Mouse (Mus musculus): ENCODE results near the gene Gimap7.
A peak's percentile ranks its signal among the peaks of the same experiment; 100 is the strongest.
"Not testable (repeated sequence)": the region's sequence is repeated elsewhere in the genome, so short reads cannot be mapped to it uniquely, and the experiment has no call there.

Gimap7 gene

GRCm38 (mm10) chr6:48718455-48718854 lies at the start of gene Gimap7, which contains the start of gene Gm28053:
TSS of gene Gimap7 (plus strand) at chr6:48718621.
TSS of gene Gm28053 (plus strand) at chr6:48718607.
- peak; percentile 72 for DNase-seq (ENCODE audit: low read depth, low spot score)

DNA sequence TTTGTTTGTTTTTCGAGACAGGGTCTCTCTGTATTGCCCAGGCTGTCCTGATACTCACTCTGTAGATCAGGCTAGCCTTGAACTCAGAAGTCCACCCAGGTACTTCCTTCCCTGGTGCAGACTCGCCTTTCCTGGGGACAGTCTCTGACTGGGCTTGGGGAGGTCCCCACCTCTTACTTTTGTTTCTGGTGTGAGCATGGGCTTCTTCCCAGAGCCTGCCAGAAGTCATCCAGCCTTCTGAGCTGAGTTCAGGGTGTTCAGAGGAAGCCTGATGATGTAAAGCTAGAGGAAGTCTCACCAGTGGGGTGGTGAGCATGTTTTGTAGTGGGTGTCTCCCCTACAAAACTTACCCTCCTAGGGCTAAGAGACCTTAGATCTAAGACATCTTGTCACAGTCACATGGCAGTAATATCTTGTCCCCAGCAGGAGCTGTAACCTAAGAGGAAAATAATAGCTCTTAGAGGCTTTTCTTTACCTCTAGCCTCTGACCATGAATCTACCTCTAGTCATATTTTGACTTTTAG lies 48.9 kb upstream of the Gimap7 start:
- DNase-seq (ENCODE audit: low read depth, low spot score): no peak

DNA sequence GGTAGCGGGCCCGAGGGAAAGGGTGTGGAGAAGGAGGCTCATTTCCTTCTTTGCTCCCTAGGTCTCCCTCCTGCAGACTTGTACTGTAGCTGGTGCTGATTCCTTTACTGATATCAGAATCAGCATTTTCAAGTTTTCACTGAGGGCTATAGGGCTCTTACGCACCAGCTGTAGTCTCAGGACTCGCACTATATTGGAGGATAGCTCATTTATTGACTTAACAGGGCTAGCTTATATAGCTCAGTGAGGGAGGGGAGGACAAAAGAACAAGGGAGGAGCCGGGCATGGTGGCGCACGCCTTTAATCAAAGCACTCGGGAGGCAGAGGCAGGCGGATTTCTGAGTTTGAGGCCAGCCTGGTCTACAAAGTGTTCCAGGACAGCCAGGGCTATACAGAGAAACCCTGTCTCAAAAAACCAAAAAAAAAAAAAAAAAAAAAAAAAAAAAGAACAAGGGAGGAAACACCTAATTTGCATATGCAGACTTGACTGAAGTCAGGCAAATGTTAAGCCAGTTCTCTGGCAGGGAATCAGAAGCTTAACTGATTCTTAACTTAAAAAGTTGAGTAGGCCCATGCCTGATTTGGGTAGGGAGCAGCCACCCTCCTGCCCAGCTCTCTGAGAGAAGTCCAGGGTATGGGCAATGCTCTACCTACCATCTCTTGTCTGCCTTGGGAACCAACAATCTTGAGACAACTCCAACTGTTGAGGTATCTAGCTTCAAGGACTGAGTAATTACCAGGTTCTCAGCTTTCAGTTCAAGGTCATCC lies 43.9 kb upstream of the Gimap7 start:
- peak; percentile 67 for DNase-seq (ENCODE audit: low read depth, low spot score)

DNA sequence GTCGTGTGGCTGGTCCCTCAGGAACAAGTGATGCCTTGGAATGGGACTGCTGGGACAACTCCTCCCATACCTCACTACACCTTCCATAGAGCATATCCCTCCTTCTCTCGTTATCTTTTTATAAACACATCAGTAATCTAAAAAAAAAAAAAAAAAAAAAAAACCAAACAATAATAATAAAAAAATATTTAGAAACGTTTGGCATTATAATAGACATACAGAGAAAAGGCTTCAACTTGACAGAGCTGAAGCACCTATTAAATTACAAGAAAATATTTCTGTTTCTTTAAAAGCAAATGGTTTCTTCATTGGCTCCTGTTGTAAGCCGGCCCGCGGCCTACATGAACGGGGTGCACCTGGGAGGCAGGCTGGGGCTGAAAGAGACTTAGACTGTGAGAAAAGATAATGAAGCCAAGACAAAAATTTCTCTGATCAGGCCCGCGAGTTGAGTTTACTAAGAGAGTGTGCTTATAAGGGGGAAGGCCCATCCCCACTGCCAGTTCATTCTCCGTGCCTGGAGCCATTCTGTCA lies 43.0 kb upstream of the Gimap7 start:
- DNase-seq (ENCODE audit: low read depth, low spot score): no peak

- DNase-seq (ENCODE audit: low read depth, low spot score): peak; percentile 95
These were observed 42.2 kb upstream of the Gimap7 start, which contains the start of gene Gimap9 for GRCm38 (mm10) chr6:48675931-48676859. TSS of gene Gimap9 (plus strand) at chr6:48676129.

DNA sequence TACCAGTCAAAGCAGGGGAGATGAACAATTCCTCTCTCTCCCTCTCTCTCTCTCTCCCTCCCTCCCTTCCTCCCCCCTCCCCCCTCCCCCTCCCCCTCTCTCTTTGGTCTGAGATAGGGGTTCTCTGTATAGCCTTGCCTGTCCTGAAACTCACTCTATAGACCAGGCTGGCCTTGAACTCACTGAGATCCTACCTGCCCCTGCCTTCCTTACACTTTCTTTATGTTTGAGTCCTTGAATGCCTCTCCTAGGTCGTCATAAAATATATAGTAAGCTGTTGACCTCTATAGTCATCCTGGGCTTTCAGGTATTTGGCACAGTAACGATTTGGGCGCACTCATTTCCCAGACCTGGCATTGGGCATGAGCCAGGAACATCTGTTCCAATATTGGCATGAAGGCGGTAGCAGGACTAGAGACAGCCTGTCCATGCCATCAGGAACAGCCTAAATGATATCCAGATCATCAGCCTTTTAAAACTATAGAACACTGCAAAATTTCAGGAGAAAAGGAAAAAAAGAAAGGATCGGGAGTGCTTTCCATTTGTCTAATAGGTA lies 41.5 kb upstream of the Gimap7 start:
- DNase-seq (ENCODE audit: low read depth, low spot score): no peak

GRCm38 (mm10) chr6:48677492-48678345 lies 40.7 kb upstream of the Gimap7 start:
- DNase-seq (ENCODE audit: low read depth, low spot score): no peak

DNA sequence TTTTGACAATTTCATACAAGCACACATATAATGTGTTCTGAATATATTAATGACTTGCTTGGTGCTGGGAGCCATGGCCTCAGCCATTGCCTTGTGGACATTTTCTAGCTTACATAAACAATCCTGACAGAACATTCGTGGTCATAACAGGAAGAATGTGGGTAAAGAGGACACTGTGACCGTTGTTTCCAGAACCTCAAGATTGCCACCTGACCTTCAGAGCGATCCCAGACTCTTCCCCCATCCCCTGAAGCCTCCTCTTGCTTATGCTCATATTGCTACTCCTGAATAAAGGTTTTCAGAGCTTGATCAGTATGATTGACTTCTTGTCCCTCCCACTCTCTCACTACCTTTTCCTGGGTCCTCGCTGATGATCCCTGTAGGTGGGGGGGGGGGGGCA lies 40.0 kb upstream of the Gimap7 start:
- no peak for DNase-seq (ENCODE audit: low read depth, low spot score)

GRCm38 (mm10) chr6:48679701-48680100 lies 38.7 kb upstream of the Gimap7 start:
- DNase-seq (ENCODE audit: low read depth, low spot score): no peak

DNA sequence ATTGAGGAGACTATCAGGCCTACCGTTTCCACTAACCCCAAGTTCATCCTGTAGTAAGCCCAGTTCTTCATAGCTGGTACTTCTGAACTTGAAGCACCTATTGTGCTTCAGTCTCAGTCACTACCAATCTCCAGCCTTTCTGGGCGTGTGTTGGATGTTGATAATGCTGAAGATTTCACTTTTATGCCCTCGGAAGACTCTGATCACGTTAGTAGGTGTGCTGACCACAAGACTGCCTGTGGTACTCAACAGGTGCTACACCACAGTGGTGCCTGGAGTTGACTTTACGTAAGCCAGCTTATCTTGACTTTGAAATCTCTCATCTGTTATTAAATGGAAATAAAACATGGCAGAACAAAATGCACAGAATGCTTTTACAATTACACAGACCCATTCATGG lies 38.0 kb upstream of the Gimap7 start:
- peak; percentile 9 for DNase-seq (ENCODE audit: low read depth, low spot score)

DNA sequence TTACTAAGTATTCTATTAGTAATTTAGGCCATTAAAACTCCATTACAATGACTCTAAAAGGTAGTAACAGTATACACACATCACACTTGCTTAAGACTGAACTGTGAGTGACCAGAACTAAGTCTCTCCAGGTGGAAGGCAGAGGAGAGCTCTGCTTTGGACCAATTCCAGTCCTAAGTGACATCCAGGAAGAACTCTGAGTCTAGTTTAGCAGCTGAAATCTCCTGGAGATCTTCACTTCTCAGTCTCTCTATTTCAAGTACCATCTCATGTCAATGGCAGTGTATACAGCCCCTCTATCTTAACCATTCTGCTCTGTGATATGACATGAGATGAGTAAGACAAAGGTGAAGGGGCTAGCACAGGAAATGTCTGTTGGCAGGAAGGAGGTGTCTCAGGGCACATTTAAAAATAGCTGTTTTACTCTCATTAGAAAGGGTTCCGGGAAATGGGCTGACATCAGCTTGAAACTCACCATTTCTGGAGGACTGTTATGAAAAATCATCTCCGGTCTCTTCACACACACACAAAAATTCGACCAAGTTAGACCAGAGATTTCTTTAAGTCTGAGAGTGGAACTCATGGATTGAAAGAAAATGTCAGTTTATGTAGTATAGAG lies 36.8 kb upstream of the Gimap7 start:
- no peak for DNase-seq (ENCODE audit: low read depth, low spot score)

- DNase-seq (ENCODE audit: low read depth, low spot score): no peak
These were observed 36.1 kb upstream of the Gimap7 start for GRCm38 (mm10) chr6:48682271-48682670.

DNA sequence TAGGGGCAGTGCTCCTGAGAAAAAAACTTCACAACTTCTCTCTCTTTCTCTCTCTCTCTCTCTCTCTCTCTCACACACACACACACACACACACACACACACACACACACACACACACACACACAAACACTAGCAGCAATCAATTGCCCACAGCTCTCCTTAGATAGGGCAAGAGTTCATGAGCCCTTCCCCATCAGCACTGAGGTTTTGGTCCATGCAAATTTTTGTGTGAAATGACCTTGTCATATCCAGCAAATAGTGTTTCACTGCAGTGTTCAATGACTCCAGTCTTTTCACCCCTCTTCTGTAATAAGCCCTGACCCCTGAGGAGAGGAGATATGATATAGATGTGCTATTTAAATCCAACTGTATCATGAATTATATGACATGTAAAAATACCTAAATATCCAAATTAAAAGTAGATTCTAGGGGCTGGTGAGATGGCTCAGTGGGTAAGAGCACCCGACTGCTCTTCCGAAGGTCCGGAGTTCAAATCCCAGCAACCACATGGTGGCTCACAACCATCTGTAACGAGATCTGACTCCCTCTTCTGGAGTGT lies 35.1 kb upstream of the Gimap7 start:
- DNase-seq (ENCODE audit: low read depth, low spot score): not testable (repeated sequence)

DNA sequence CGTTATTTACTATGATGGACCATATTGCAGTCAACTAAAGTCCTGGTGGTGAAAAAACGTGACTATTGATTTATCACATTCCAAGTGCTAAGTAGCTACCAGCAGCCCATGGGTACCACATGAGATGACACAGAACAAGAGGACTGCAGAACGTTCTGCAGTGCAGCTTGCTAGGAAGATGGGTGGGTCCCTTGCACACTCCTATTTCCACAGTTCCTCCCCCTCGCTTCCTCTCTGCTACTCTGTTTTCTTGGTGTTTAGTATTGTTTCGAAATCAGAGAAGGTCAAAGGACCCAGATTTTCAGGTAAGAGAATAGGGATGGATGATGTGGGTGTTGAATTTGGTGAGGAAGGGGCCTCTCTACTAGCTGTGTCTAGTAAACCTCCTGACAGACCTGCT lies 34.1 kb upstream of the Gimap7 start, which contains the start of gene Gimap4:
TSS of gene Gimap4 (plus strand) at position 231 of the 400 bp plus-strand sequence.
- no peak for DNase-seq (ENCODE audit: low read depth, low spot score)

DNA sequence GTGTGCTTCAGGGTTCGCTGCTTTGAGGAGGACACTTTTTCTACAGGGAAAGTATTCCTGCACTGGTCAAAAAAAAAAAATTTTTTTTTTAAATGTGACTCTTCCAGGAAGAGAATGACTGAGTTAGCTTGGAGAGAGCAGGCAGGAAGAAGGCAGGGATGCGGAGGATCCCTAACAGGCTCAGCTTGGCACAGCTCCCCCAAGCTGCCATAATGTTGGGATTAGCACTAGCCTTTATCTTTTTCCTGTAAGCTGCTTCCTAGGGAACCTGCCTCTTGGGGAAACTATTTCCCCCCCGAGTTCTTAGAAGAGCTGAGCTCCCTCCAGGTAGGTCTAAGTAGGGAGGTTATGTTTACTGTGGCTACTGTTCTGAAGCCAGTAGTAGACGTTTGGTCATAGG lies 33.6 kb upstream of the Gimap7 start:
- no peak for DNase-seq (ENCODE audit: low read depth, low spot score)

- no peak for DNase-seq (ENCODE audit: low read depth, low spot score)
These were observed 33.2 kb upstream of the Gimap7 start for GRCm38 (mm10) chr6:48685251-48685650.

- no peak for DNase-seq (ENCODE audit: low read depth, low spot score)
These were observed 32.4 kb upstream of the Gimap7 start for GRCm38 (mm10) chr6:48685694-48686665.

GRCm38 (mm10) chr6:48687077-48687476 lies 31.3 kb upstream of the Gimap7 start:
- DNase-seq (ENCODE audit: low read depth, low spot score): peak; percentile 76

DNA sequence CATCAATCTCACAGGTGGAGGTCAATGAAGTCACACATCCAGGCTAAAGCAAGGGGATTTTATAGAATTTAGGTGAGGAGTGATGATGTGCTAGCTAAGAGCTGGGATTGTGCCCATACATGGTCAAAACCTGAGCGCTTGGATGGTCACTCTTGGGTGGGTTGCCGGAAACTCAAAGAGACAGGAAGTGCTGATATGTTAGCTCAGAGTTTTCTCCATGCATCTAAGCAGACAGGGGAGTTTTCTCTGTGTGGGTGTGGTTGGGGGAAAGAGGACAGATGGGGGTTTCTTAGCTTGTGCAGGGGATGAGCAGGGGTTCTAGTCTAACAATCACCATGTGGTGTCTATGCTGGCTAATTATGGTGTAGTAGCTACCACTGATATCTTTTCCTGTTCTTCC lies 29.1 kb upstream of the Gimap7 start:
- DNase-seq (ENCODE audit: low read depth, low spot score): no peak
